Comparison of ENCODE assay signal across 8 mouse cellular contexts in the genomic region with DNA sequence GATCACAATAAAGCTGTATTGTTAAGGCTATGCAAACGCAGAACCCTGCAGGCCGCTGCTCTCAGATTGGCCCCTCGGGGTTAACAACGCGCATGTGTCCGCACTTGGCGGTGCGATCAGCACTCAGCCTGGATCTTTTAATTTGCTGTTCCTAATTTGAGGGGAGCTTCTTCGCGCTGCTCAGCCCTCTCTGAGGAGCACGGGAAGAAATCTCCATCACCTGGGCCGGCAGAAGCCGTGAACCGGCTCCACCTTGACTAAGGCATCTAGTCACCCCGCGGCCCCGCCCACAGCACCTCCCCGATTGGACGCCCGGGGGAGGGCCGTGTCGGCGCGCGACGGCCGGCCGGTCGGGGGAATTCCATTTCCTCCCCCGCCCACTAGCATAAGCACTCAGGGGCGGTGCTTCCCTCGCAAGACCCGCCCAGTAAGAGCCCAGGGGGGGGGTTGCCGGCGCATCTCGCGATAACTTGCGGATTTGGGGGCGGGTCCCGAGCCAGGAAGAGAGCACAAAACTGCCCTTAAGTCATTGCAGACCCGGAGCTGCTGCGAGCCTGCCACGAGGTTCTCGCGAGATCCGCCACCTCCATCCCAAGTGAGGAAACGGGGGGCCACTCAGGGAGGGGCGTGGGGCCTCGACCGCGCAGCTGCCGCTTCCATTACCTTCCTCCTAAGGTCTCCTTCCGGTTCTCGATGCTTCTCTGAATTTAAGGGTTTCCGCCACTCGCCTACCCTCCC. TPM values are rescaled to one million over a fixed set of nuclear protein-coding genes. Genes with fewer than 3 reads are reported as not detected.
DNase-seq lines count a peak whose midpoint lies in the region; ATAC-seq and TF ChIP-seq lines count a peak whose summit lies in the region.

TSS of gene Ube2d3 (plus strand) at position 392 of the 738 bp plus-strand sequence.

- no peaks in the 10 kb centered on the region for H3K9me3 ChIP-seq in embryonic facial prominence, embryonic 15.5 days (replicated peaks)
- H3K9me3 ChIP-seq in limb, embryonic 14.5 days (ENCODE audit: control insufficient read depth, low read length): no peaks in the 10 kb centered on the region
- H3K9me3 ChIP-seq in midbrain, postnatal 0 days (ENCODE audit: low read length): no peaks in the 10 kb centered on the region

- peak; percentile 100 for DNase-seq in 416B (ENCODE audit: low read depth)
- DNase-seq in heart, adult 8-10 months (ENCODE audit: low spot score): peak; percentile 98
- peak; percentile 99 for DNase-seq in kidney, adult 9 months
- DNase-seq in limb, embryonic 14.5 days (ENCODE audit: low spot score): peak; percentile 98
- peak; percentile 99 for DNase-seq in midbrain, postnatal 0 days (ENCODE audit: low spot score)
- DNase-seq in spleen, postnatal 14 days (ENCODE audit: low spot score in 2 of 2): peak; percentile 97 to 99

- H3K27me3 ChIP-seq in embryonic facial prominence, embryonic 15.5 days: no peaks in the 10 kb centered on the region
- no peaks in the 10 kb centered on the region for H3K27me3 ChIP-seq in limb, embryonic 14.5 days (ENCODE audit: control insufficient read depth, insufficient read depth, low read length)
- H3K27me3 ChIP-seq in midbrain, postnatal 0 days (ENCODE audit: insufficient read depth, low read length): no peaks in the 10 kb centered on the region

- H3K4me1 ChIP-seq in bone marrow, adult 2 months (ENCODE audit: control insufficient read depth, insufficient read depth, low read length): no peaks in the 10 kb centered on the region
- H3K4me1 ChIP-seq in embryonic facial prominence, embryonic 15.5 days: peaks cover 3% of the 10 kb centered on the region
- H3K4me1 ChIP-seq in limb, embryonic 14.5 days (ENCODE audit: control insufficient read depth, insufficient read depth, low read length): peaks cover 10% of the 10 kb centered on the region
- no peaks in the 10 kb centered on the region; the same call in none of the 2 replicates for H3K4me1 ChIP-seq in midbrain, postnatal 0 days (ENCODE audit: insufficient read depth, low read length)

- TF ChIP-seq CTCF in bone marrow, adult 2 months (IDR thresholded peaks at IDR 0.05; ENCODE audit: control insufficient read depth, insufficient read depth, low read length): no peak
- no peak for TF ChIP-seq CTCF in midbrain, postnatal 0 days (IDR thresholded peaks at IDR 0.05)

- peak; percentile 96 for ATAC-seq in embryonic facial prominence, embryonic 15.5 days (ENCODE audit: insufficient number of reproducible peaks, low FRiP score, low TSS enrichment, low read depth)
- peak; percentile 94 for ATAC-seq in limb, embryonic 14.5 days (ENCODE audit: low FRiP score, low read depth)
- ATAC-seq in midbrain, postnatal 0 days (ENCODE audit: low FRiP score): peak; percentile 95

- H3K9ac ChIP-seq in embryonic facial prominence, embryonic 15.5 days: peak within 1 kb of the TSS; percentile 92
- peak within 1 kb of the TSS; percentile 99 for H3K9ac ChIP-seq in limb, embryonic 14.5 days (ENCODE audit: low read depth, low read length, severe bottlenecking)
- H3K9ac ChIP-seq in midbrain, postnatal 0 days (replicated peaks; ENCODE audit: low read length, poor library complexity, severe bottlenecking): peak within 1 kb of the TSS; percentile 95

- H3K36me3 ChIP-seq in embryonic facial prominence, embryonic 15.5 days: no peaks in the 10 kb centered on the region
- peaks cover 21% of the 10 kb centered on the region for H3K36me3 ChIP-seq in limb, embryonic 14.5 days (ENCODE audit: control insufficient read depth, insufficient read depth, low read length)
- H3K36me3 ChIP-seq in midbrain, postnatal 0 days (ENCODE audit: insufficient read depth, low read length): no peaks in the 10 kb centered on the region

- peak within 1 kb of the TSS; percentile 90 for H3K4me3 ChIP-seq in bone marrow, adult 2 months (replicated peaks; ENCODE audit: control insufficient read depth, low read depth, low read length)
- H3K4me3 ChIP-seq in embryonic facial prominence, embryonic 15.5 days (replicated peaks): peak within 1 kb of the TSS; percentile 85
- H3K4me3 ChIP-seq in limb, embryonic 14.5 days (replicated peaks; ENCODE audit: low read length): peak within 1 kb of the TSS; percentile 87
- H3K4me3 ChIP-seq in midbrain, postnatal 0 days (ENCODE audit: low read depth, low read length): peak within 1 kb of the TSS; percentile 94

- H3K4me2 ChIP-seq in embryonic facial prominence, embryonic 15.5 days (replicated peaks): peak within 1 kb of the TSS; percentile 72
- peak within 1 kb of the TSS; percentile 96 for H3K4me2 ChIP-seq in limb, embryonic 14.5 days (replicated peaks; ENCODE audit: low read depth, low read length, severe bottlenecking)
- H3K4me2 ChIP-seq in midbrain, postnatal 0 days (ENCODE audit: low read depth, low read length, poor library complexity, severe bottlenecking): peak within 1 kb of the TSS; percentile 67

- peak; percentile 74; the same call in 1 of the 2 replicates for TF ChIP-seq POLR2A in bone marrow, adult 2 months (IDR thresholded peaks at IDR 0.05; ENCODE audit: borderline replicate concordance, control insufficient read depth, low read depth, low read length)
- peak; percentile 88; the same call in 1 of the 2 replicates for TF ChIP-seq POLR2A in limb, embryonic 14.5 days (IDR thresholded peaks at IDR 0.05; ENCODE audit: borderline replicate concordance, extremely low read depth, insufficient read depth, insufficient read length)

- under 1% methylated on average over 56 of the region's 56 CpGs for WGBS in bone marrow, adult 2 months
- WGBS in embryonic facial prominence, embryonic 15.5 days: under 1% methylated on average over 56 of the region's 56 CpGs
- WGBS in limb, embryonic 14.5 days: under 1% methylated on average over 54 of the region's 56 CpGs
- WGBS in midbrain, postnatal 0 days: under 1% methylated on average over 50 of the region's 56 CpGs

- H3K27ac ChIP-seq in bone marrow, adult 2 months (ENCODE audit: control insufficient read depth, insufficient read depth, low read depth, low read length, poor library complexity): peak within 1 kb of the TSS; percentile 100
- peak within 1 kb of the TSS; percentile 100 for H3K27ac ChIP-seq in embryonic facial prominence, embryonic 15.5 days (replicated peaks)
- H3K27ac ChIP-seq in limb, embryonic 14.5 days (replicated peaks; ENCODE audit: low read depth, low read length): peak within 1 kb of the TSS; percentile 100
- peak within 1 kb of the TSS; percentile 100 for H3K27ac ChIP-seq in midbrain, postnatal 0 days (ENCODE audit: low read depth, low read length)

RNA-seq across cellular contexts. Expression of gene Ube2d3, which starts in this region (rescaled TPM):
- 83.6 and 125 TPM in 2 replicates for polyA plus RNA-seq in bone marrow, adult 2 months (2011; ENCODE audit: insufficient read depth, insufficient read length, low replicate concordance, missing spikeins)
- 450 and 462 TPM in 2 replicates for polyA plus RNA-seq in embryonic facial prominence, embryonic 15.5 days (2015; fragmentation: Nextera tagmentation; extraction: Ambion mirVana)
- total RNA-seq in heart, adult 8-10 months (2022): 100 to 1,000 TPM; 333 to 393 (median 350) TPM
- 376 and 429 TPM in 2 replicates for polyA plus RNA-seq in limb, embryonic 14.5 days (2012; rRNA removed)
- polyA plus RNA-seq in limb, embryonic 14.5 days (2014; fragmentation: Nextera tagmentation; extraction: Ambion mirVana): 518 and 519 TPM in 2 replicates
- 750 and 756 TPM in 2 replicates for total RNA-seq in midbrain, postnatal 0 days (2014; rRNA removed)
- polyA plus RNA-seq in midbrain, postnatal 0 days (2015; fragmentation: Nextera tagmentation; extraction: Ambion mirVana): 309 and 319 TPM in 2 replicates

Comparison
In these comparisons a context has a peak if more than half of its experiments do, and no peak if none do; other contexts are left out.
1. Peak in every context shown above with its lines: DNase-seq, ATAC-seq, H3K4me3 ChIP-seq and H3K27ac ChIP-seq.